Mouse (Mus musculus): ENCODE measurements around the gene Doc2a. TPM values are rescaled to one million over a fixed set of nuclear protein-coding genes. Genes with fewer than 3 reads are reported as not detected.
A peak's percentile ranks its signal among the peaks of the same experiment; 100 is the strongest.

The Doc2a gene
- total and polyA plus RNA-seq, 3 experiments = 2.3 TPM; not detected in 2

GRCm38 (mm10) chr7:126817595-126817994 is 29.6 kb upstream of the Doc2a start:
- no peak overlapping the region for H3K9ac ChIP-seq (ENCODE audit: control insufficient read depth, low read depth, low read length, poor library complexity, severe bottlenecking)
- TF ChIP-seq POLR2AphosphoS2 (IDR thresholded peaks at IDR 0.05; ENCODE audit: low read length) = no peak
- no peaks in the 10 kb centered on the region for H3K36me3 ChIP-seq (ENCODE audit: control insufficient read depth in 1 of 2, insufficient read depth in 2 of 2, low read length in 2 of 2)
- H3K27ac ChIP-seq (ENCODE audit: control insufficient read depth, low read depth, low read length) = no peak overlapping the region
- H3K27me3 ChIP-seq (ENCODE audit: control insufficient read depth in 1 of 2, insufficient read depth in 2 of 2, low read length in 2 of 2) = 0 out of 4 replicates have a peak, but pooled peaks cover 2% of the 10 kb centered on the region in 2 experiments
- H3K79me2 ChIP-seq (ENCODE audit: control insufficient read depth, insufficient read depth, low read length, poor library complexity) = no peaks in the 10 kb centered on the region
- peaks cover 2 to 7% of the 10 kb centered on the region in 2 experiments; a peak in 3 of 4 replicates for H3K4me1 ChIP-seq (ENCODE audit: control insufficient read depth in 1 of 2, insufficient read depth in 2 of 2, low read length in 2 of 2)
- no peaks in the 10 kb centered on the region for H3K9me3 ChIP-seq (replicated peaks; ENCODE audit: insufficient read depth, low read length)
- DNase-seq (ENCODE audit: low read depth, low spot score) = no peak
- H3K4me3 ChIP-seq (ENCODE audit: control insufficient read depth in 1 of 2, insufficient read depth in 1 of 2, low read depth in 2 of 2, low read length in 2 of 2) = no peak overlapping the region

GRCm38 (mm10) chr7:126818818-126819217 is 28.4 kb upstream of the Doc2a start:
- Histone ChIP-seq H3K4me3 (ENCODE audit: control insufficient read depth in 1 of 2, insufficient read depth in 1 of 2, low read depth in 2 of 2, low read length in 2 of 2) (no peak overlapping the region), H3K27me3 (ENCODE audit: control insufficient read depth in 1 of 2, insufficient read depth in 2 of 2, low read length in 2 of 2) (0 out of 4 replicates have a peak, but pooled peaks cover 2% of the 10 kb centered on the region in 2 experiments), H3K9me3 (replicated peaks; ENCODE audit: insufficient read depth, low read length) (no peaks in the 10 kb centered on the region), H3K79me2 (ENCODE audit: control insufficient read depth, insufficient read depth, low read length, poor library complexity) (no peaks in the 10 kb centered on the region), H3K36me3 (ENCODE audit: control insufficient read depth in 1 of 2, insufficient read depth in 2 of 2, low read length in 2 of 2) (no peaks in the 10 kb centered on the region), H3K27ac (ENCODE audit: control insufficient read depth, low read depth, low read length) (no peak overlapping the region), H3K9ac (ENCODE audit: control insufficient read depth, low read depth, low read length, poor library complexity, severe bottlenecking) (no peak overlapping the region), H3K4me1 (ENCODE audit: control insufficient read depth in 1 of 2, insufficient read depth in 2 of 2, low read length in 2 of 2) (peaks cover 2 to 8% of the 10 kb centered on the region in 2 experiments; a peak in 3 of 4 replicates)
- peak; percentile 19; the same call in 1 of the 2 replicates for TF ChIP-seq SMC3 (IDR thresholded peaks at IDR 0.05; ENCODE audit: low read depth, low read length)
- peak in 2 of 3 experiments; percentile 30 to 73; a peak in 4 of 6 replicates for TF ChIP-seq CTCF (IDR thresholded peaks at IDR 0.05 in 2 of 3, conservative IDR thresholded peaks at IDR 0.05 in 1 of 3; ENCODE audit: control insufficient read depth in 1 of 3, insufficient read depth in 1 of 3, low read depth in 2 of 3, low read length in 3 of 3, poor library complexity in 1 of 3, severe bottlenecking in 1 of 3)
- TF ChIP-seq RAD21 (IDR thresholded peaks at IDR 0.05; ENCODE audit: low read depth, low read length) = peak; percentile 23
- TF ChIP-seq ZC3H11A (IDR thresholded peaks at IDR 0.05; ENCODE audit: low read depth, low read length) = no peak
- no peak for TF ChIP-seq RCOR1 (IDR thresholded peaks at IDR 0.05; ENCODE audit: low read depth, low read length)
- no peak for TF ChIP-seq MAZ (IDR thresholded peaks at IDR 0.05; ENCODE audit: low read depth, low read length)
- peak; percentile 64 for TF ChIP-seq ZNF384 (IDR thresholded peaks at IDR 0.05; ENCODE audit: low read depth, low read length)
- DNase-seq (ENCODE audit: low read depth, low spot score) = no peak

GRCm38 (mm10) chr7:126821835-126822511 is 25.2 kb upstream of the Doc2a start:
- Histone ChIP-seq H3K9me3 (replicated peaks; ENCODE audit: insufficient read depth, low read length) (no peaks in the 10 kb centered on the region), H3K4me3 (ENCODE audit: control insufficient read depth in 1 of 2, insufficient read depth in 1 of 2, low read depth in 2 of 2, low read length in 2 of 2) (no peak overlapping the region), H3K4me1 (ENCODE audit: control insufficient read depth in 1 of 2, insufficient read depth in 2 of 2, low read length in 2 of 2) (peaks cover 2 to 8% of the 10 kb centered on the region in 2 experiments; a peak in 2 of 4 replicates), H3K79me2 (ENCODE audit: control insufficient read depth, insufficient read depth, low read length, poor library complexity) (no peaks in the 10 kb centered on the region), H3K27me3 (ENCODE audit: control insufficient read depth in 1 of 2, insufficient read depth in 2 of 2, low read length in 2 of 2) (0 out of 4 replicates have a peak, but pooled peaks cover 2% of the 10 kb centered on the region in 2 experiments), H3K27ac (ENCODE audit: control insufficient read depth, low read depth, low read length) (no peak overlapping the region), H3K36me3 (ENCODE audit: control insufficient read depth in 1 of 2, insufficient read depth in 2 of 2, low read length in 2 of 2) (no peaks in the 10 kb centered on the region), H3K9ac (ENCODE audit: control insufficient read depth, low read depth, low read length, poor library complexity, severe bottlenecking) (peak overlapping the region; percentile 30)
- DNase-seq (ENCODE audit: low read depth, low spot score) = peak; percentile 83
- TF ChIP-seq MAX (IDR thresholded peaks at IDR 0.05; ENCODE audit: low read length) = no peak
- peak; percentile 55; the same call in 1 of the 2 replicates for TF ChIP-seq SIN3A (IDR thresholded peaks at IDR 0.05; ENCODE audit: low read length)
- TF ChIP-seq USF2 (IDR thresholded peaks at IDR 0.05; ENCODE audit: borderline replicate concordance in 1 of 2, insufficient read depth in 1 of 2, low read depth in 1 of 2, low read length in 2 of 2) = no peak
- no peak for TF ChIP-seq TAL1 (IDR thresholded peaks at IDR 0.05; ENCODE audit: low read length)
- peak; percentile 93 to 99 (median 96) for TF ChIP-seq CTCF (IDR thresholded peaks at IDR 0.05 in 2 of 3, conservative IDR thresholded peaks at IDR 0.05 in 1 of 3; ENCODE audit: control insufficient read depth in 1 of 3, insufficient read depth in 1 of 3, low read depth in 2 of 3, low read length in 3 of 3, poor library complexity in 1 of 3, severe bottlenecking in 1 of 3)
- TF ChIP-seq CHD2 (IDR thresholded peaks at IDR 0.05; ENCODE audit: low read length) = no peak
- TF ChIP-seq NRF1 (IDR thresholded peaks at IDR 0.05; ENCODE audit: insufficient read depth, low read depth, low read length, poor library complexity, severe bottlenecking) = 0 out of 2 replicates have a peak, but pooled peaks have one; percentile 15
- TF ChIP-seq RAD21 (IDR thresholded peaks at IDR 0.05; ENCODE audit: low read depth, low read length) = peak; percentile 95
- no peak for TF ChIP-seq MEF2A (IDR thresholded peaks at IDR 0.05; ENCODE audit: extremely low read depth, insufficient replicate concordance, low read depth, low read length, poor library complexity, severe bottlenecking)
- TF ChIP-seq TCF12 (IDR thresholded peaks at IDR 0.05; ENCODE audit: low read depth, low read length) = no peak
- TF ChIP-seq ETS1 (IDR thresholded peaks at IDR 0.05; ENCODE audit: low read depth, low read length) = no peak
- no peak for TF ChIP-seq ELF1 (IDR thresholded peaks at IDR 0.05; ENCODE audit: low read depth, low read length)
- no peak for TF ChIP-seq E2F4 (IDR thresholded peaks at IDR 0.05; ENCODE audit: borderline replicate concordance, low read depth, low read length)
- TF ChIP-seq JUND (IDR thresholded peaks at IDR 0.05; ENCODE audit: low read depth, low read length) = no peak
- 0 out of 2 replicates have a peak, but pooled peaks have one; percentile 33 for TF ChIP-seq BHLHE40 (IDR thresholded peaks at IDR 0.05; ENCODE audit: borderline replicate concordance, low read depth, low read length)
- no peak for TF ChIP-seq POLR2AphosphoS5 (IDR thresholded peaks at IDR 0.05; ENCODE audit: borderline replicate concordance, low read depth, low read length)
- no peak for TF ChIP-seq MXI1 (IDR thresholded peaks at IDR 0.05; ENCODE audit: low read depth, low read length)

All from MEL (cell line).